Mouse (Mus musculus) heart, postnatal 0 days (tissue): Measurements from ENCODE around the gene Smok2a.
"Not testable (repeated sequence)": the region's sequence is repeated elsewhere in the genome, so short reads cannot be mapped to it uniquely, and the experiment has no call there.

ENCODE experiments used
- CTCF ChIP-seq: IDR thresholded peaks from 2 replicates; pipeline ENCODE4 v1.5.1; 2016; ENCODE audit warnings: antibody characterized with exemption, control low read depth, low read depth
- EP300 ChIP-seq: IDR thresholded peaks from 2 replicates; pipeline ENCODE4 v1.6.1; 2016; ENCODE audit warnings: antibody characterized with exemption, low read depth

DNA sequence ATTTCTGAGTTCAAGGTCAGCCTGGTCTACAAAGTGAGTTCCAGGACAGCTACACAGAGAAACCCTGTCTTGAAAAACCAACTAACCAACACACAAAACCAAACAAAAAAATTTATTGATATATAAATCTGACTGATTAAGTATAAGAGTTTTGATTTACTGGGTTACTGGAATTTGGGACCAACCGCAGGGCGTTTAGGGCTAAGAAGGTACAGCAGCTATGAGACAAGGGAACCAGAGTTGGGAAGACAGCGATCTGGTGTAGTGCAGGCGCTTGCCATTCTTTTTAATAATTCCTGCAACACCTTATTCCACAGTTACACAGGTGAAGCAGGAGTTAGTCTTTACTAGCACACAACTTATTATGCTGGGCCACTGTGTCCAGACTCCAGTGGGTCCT lies 19.4 kb upstream of the Smok2a start:
- TF ChIP-seq CTCF, EP300: not testable (repeated sequence)
